Mouse (Mus musculus) heart, embryonic 16.5 days (tissue): Measurements from ENCODE around the gene Ces5a. TPM values are rescaled to one million over a fixed set of nuclear protein-coding genes. Genes with fewer than 3 reads are reported as not detected.
"Not testable (repeated sequence)": the region's sequence is repeated elsewhere in the genome, so short reads cannot be mapped to it uniquely, and the experiment has no call there.

Experiments used
- ATAC-seq: fragments of 200-750 bp; cut with Nextera tagmentation; replicated peaks from 2 replicates; pipeline ENCODE4 v1.8.0; 2017; ENCODE audit warnings: moderate number of reproducible peaks; ENCODE audit not compliant: insufficient read depth, low FRiP score; ENCODE audit errors: extremely low read depth
- H3K27ac ChIP-seq: fragments of 300-500 bp; sonication (generic); 2 replicates; pipeline ENCODE4 v1.5.1; 2014; ENCODE audit warnings: mild to moderate bottlenecking, low read length, control low read depth, moderate library complexity
- H3K27me3 ChIP-seq: fragments of 300-500 bp; sonication (generic); 2 replicates; pipeline ENCODE4 v1.6.1; 2014; ENCODE audit warnings: low read length, mixed read lengths; ENCODE audit not compliant: control insufficient read depth, insufficient read depth
- H3K36me3 ChIP-seq: fragments of 300-500 bp; sonication (generic); 2 replicates; pipeline ENCODE4 v1.6.1; 2014; ENCODE audit not compliant: control insufficient read depth, insufficient read depth
- H3K4me1 ChIP-seq: fragments of 300-500 bp; sonication (generic); 2 replicates; pipeline ENCODE4 v1.6.1; 2014; ENCODE audit warnings: low read length, mixed read lengths; ENCODE audit not compliant: control insufficient read depth, insufficient read depth
- H3K4me2 ChIP-seq: fragments of 300-500 bp; sonication (generic); 2 replicates; pipeline ENCODE4 v1.6.1; 2014; ENCODE audit warnings: low read depth, mild to moderate bottlenecking, control low read depth, low read length
- H3K4me3 ChIP-seq: fragments of 300-500 bp; sonication (generic); 2 replicates; pipeline ENCODE4 v1.5.1; 2014; ENCODE audit warnings: mild to moderate bottlenecking, control low read depth, low read length
- H3K9ac ChIP-seq: fragments of 300-500 bp; sonication (generic); 2 replicates; pipeline ENCODE4 v1.6.1; 2014; ENCODE audit warnings: low read length, control low read depth
- H3K9me3 ChIP-seq: fragments of 300-500 bp; sonication (generic); replicated peaks from 2 replicates; pipeline ENCODE4 v1.6.1; 2016; ENCODE audit warnings: low read length; ENCODE audit not compliant: control insufficient read depth
- WGBS: fragments of 180-500 bp; shearing (Covaris S2); extraction: QIAGEN DNeasy Blood & Tissue Kit; methylation state at CpG from one replicate; pipeline ENCODE4 v1.1.7; 2014; 5-methylcytosine and 5-hydroxymethylcytosine counted together
- polyA plus RNA-seq: library from polyadenylated mRNA; unstranded; fragments of >200 nt; fragmentation: Nextera tagmentation; extraction: Ambion mirVana; gene quantifications from 2 replicates; pipeline ENCODE4 v1.2.1, GENCODE M21; 2015

Ces5a gene
- polyA plus RNA-seq, 1 experiment from 2014 or later, result 0.28 TPM

DNA sequence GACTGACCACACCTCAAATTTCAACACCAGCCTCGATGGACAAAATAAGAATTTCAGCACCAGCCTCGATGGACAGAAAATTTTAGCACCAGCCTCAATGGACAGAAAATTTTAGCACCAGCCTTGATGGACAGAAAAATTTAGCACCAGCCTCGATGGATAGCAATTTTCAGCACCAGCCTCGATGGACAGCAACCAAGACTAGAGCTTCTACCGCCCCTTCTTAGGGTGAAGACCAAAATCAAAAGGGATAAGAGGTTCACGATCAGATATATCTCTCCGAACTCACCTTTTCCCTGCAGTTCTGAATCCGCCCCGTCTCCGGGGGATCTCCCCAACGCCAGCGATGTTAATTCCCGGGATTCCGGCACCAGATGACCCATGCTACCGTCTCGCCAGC is 65.9 kb downstream of the Ces5a start:
- not testable (repeated sequence) for H3K27me3 ChIP-seq, H3K36me3 ChIP-seq, H3K27ac ChIP-seq, ATAC-seq, H3K4me3 ChIP-seq, H3K4me1 ChIP-seq, H3K9me3 ChIP-seq, H3K9ac ChIP-seq, H3K4me2 ChIP-seq
- WGBS, result 74% methylated on average over 16 of the region's 16 CpGs

DNA sequence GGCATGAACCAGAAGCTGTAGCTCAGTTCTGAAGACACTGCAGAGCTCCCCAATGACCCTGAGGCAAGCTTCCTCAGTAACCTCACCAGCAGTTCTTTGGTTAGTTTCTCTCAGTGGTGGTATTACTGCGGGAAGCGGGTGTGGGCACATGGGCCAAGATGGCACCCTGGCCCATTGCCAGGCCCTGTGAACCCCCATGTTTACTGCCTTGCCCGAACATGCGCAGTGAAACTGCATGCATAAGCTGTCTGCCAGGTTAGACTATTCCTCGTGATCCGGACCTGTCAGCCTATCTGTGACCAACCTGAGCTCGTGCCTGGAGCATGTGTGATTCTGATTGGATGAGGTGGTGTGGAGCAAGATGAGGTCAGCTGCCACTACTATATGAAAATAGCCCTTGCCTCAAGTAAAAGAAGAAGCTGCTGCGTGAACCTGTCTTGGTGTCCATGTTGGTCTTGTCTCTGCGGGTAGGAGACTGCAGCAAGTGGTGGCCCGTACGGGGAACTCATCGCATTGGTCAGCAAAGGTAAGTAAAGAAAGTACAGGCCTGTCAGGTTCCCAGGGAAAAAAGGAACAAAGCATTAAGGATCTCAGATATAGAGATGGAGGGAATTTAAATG is 81.3 kb downstream of the Ces5a start:
- Histone ChIP-seq H3K4me3 (no peak overlapping the region), H3K4me2 (no peak overlapping the region), H3K27ac (no peak overlapping the region), H3K36me3 (no peaks in the 10 kb centered on the region), H3K27me3 (no peaks in the 10 kb centered on the region), H3K9ac (no peak overlapping the region), H3K9me3 (no peaks in the 10 kb centered on the region), H3K4me1 (no peaks in the 10 kb centered on the region)
- ATAC-seq, result no peak
- WGBS, result 90% methylated on average over 12 of the region's 12 CpGs

Other genes with a start within 250 kb of the Ces5a start
- gene Ces1g, start 198.5 kb downstream of the Ces5a start, polyA plus RNA-seq, result not detected in 2 replicates
- gene Ces1h, start 156.1 kb downstream of the Ces5a start, polyA plus RNA-seq, result not detected in 2 replicates